ENCODE assay signal across 9 mouse cellular contexts in genomic region chr4:64046831-64047493, GRCm38 (mm10). TPM values are rescaled to one million over a fixed set of nuclear protein-coding genes. Genes with fewer than 3 reads are reported as not detected.
DNase-seq lines count a peak whose midpoint lies in the region; ATAC-seq and TF ChIP-seq lines count a peak whose summit lies in the region.
"Had no signal": no experiment of that assay in that cellular context is flagged by ENCODE, and none has a peak within 500 bp of the region (broad histone marks: within the 10 kb centered on the region; RNA-seq: fewer than 3 reads in every experiment).

Gene Tnc, minus strand, starts transcription at chr4:64047015.

- peak within 1 kb of the TSS; percentile 66 for H3K4me2 ChIP-seq in embryonic facial prominence, embryonic 13.5 days
- H3K4me2 ChIP-seq in midbrain, embryonic 12.5 days (replicated peaks) = peak within 1 kb of the TSS; percentile 56
- H3K4me2 ChIP-seq in stomach, postnatal 0 days (replicated peaks; ENCODE audit: low read depth) = peak within 1 kb of the TSS; percentile 52

- under 1% methylated on average over 26 of the region's 26 CpGs for WGBS in embryonic facial prominence, embryonic 13.5 days
- WGBS in midbrain, embryonic 12.5 days = under 1% methylated on average over 26 of the region's 26 CpGs
- WGBS in stomach, postnatal 0 days = under 1% methylated on average over 26 of the region's 26 CpGs

- peaks cover 9% of the 10 kb centered on the region; the same call in 1 of the 2 replicates for H3K27me3 ChIP-seq in embryonic facial prominence, embryonic 13.5 days
- H3K27me3 ChIP-seq in midbrain, embryonic 12.5 days = peaks cover 25% of the 10 kb centered on the region
- H3K27me3 ChIP-seq in stomach, postnatal 0 days (ENCODE audit: control insufficient read depth, insufficient read depth, low read length) = no peaks in the 10 kb centered on the region

- H3K4me1 ChIP-seq in embryonic facial prominence, embryonic 13.5 days = peaks cover 54% of the 10 kb centered on the region
- H3K4me1 ChIP-seq in midbrain, embryonic 12.5 days = peaks cover 14% of the 10 kb centered on the region
- H3K4me1 ChIP-seq in stomach, postnatal 0 days (replicated peaks; ENCODE audit: control insufficient read depth, insufficient read depth) = no peaks in the 10 kb centered on the region

- peak; percentile 58; the same call in 1 of the 2 replicates for ATAC-seq in embryonic facial prominence, embryonic 13.5 days (ENCODE audit: insufficient number of reproducible peaks, insufficient read depth, low FRiP score, low TSS enrichment, low read depth)
- ATAC-seq in midbrain, embryonic 12.5 days (ENCODE audit: low FRiP score, low read depth) = peak; percentile 69
- peak; percentile 81 for ATAC-seq in stomach, postnatal 0 days (ENCODE audit: low FRiP score, low TSS enrichment)

- H3K4me3 ChIP-seq in embryonic facial prominence, embryonic 13.5 days = peak within 1 kb of the TSS; percentile 50
- H3K4me3 ChIP-seq in midbrain, embryonic 12.5 days = peak within 1 kb of the TSS; percentile 27
- H3K4me3 ChIP-seq in stomach, postnatal 0 days (ENCODE audit: low read depth, low read length) = peak within 1 kb of the TSS; percentile 45
- H3K4me3 ChIP-seq: erythroblast, embryonic 14.5 days had no signal

- peak within 1 kb of the TSS; percentile 70 for H3K9ac ChIP-seq in embryonic facial prominence, embryonic 13.5 days
- H3K9ac ChIP-seq in midbrain, embryonic 12.5 days (replicated peaks) = no peak within 1 kb of the TSS
- peak within 1 kb of the TSS; percentile 63 for H3K9ac ChIP-seq in stomach, postnatal 0 days (ENCODE audit: low read length)

- peak; percentile 68 for DNase-seq in adrenal gland, postnatal 10 days
- DNase-seq in heart, adult 11 months = peak; percentile 93
- peak; percentile 6 for DNase-seq in kidney, adult 18-20 months
- DNase-seq in left cerebral cortex, postnatal 14 days (ENCODE audit: low spot score in 2 of 2) = peak; percentile 87 to 95
- peak; percentile 62 for DNase-seq in stomach, postnatal 0 days (ENCODE audit: low spot score)
- DNase-seq in spleen, adult 12 weeks (ENCODE audit: low spot score) = no peak

- H3K27ac ChIP-seq in embryonic facial prominence, embryonic 13.5 days = peak within 1 kb of the TSS; percentile 65
- no peak within 1 kb of the TSS for H3K27ac ChIP-seq in midbrain, embryonic 12.5 days (replicated peaks)
- peak within 1 kb of the TSS; percentile 63 for H3K27ac ChIP-seq in stomach, postnatal 0 days (replicated peaks)

- no peak for TF ChIP-seq CTCF in stomach, postnatal 0 days (IDR thresholded peaks at IDR 0.05; ENCODE audit: low read depth)

- H3K36me3 ChIP-seq in embryonic facial prominence, embryonic 13.5 days = no peaks in the 10 kb centered on the region
- H3K36me3 ChIP-seq in midbrain, embryonic 12.5 days = no peaks in the 10 kb centered on the region
- no peaks in the 10 kb centered on the region for H3K36me3 ChIP-seq in stomach, postnatal 0 days (ENCODE audit: control insufficient read depth, insufficient read depth, low read length)

- H3K9me3 ChIP-seq in embryonic facial prominence, embryonic 13.5 days = no peaks in the 10 kb centered on the region
- H3K9me3 ChIP-seq in midbrain, embryonic 12.5 days = no peaks in the 10 kb centered on the region
- no peaks in the 10 kb centered on the region for H3K9me3 ChIP-seq in stomach, postnatal 0 days (ENCODE audit: control insufficient read depth, low read length)

- intact Hi-C loops in left cerebral cortex, postnatal 14 days (cut with DNase I) = no loop called here

- TF ChIP-seq EP300 in stomach, postnatal 0 days (optimal IDR thresholded peaks at IDR 0.05) = no peak

RNA-seq across cellular contexts. Expression of gene Tnc, which starts in this region (rescaled TPM):
- total RNA-seq in adrenal gland, postnatal 10 days (2021) = 10 to 100 TPM; 11.0 to 15.3 TPM
- 48.0 and 61.7 TPM in 2 replicates for polyA plus RNA-seq in embryonic facial prominence, embryonic 13.5 days (2015; fragmentation: Nextera tagmentation; extraction: Ambion mirVana)
- total RNA-seq in left cerebral cortex, postnatal 14 days (2021) = 1 to 10 TPM; 8.6 to 9.2 TPM
- polyA plus RNA-seq in midbrain, embryonic 12.5 days (2016; fragmentation: Nextera tagmentation; extraction: Ambion mirVana) = 12.0 and 14.3 TPM in 2 replicates
- polyA plus RNA-seq in stomach, postnatal 0 days (2015; fragmentation: Nextera tagmentation; extraction: Ambion mirVana) = 19.9 and 24.1 TPM in 2 replicates
- polyA plus RNA-seq: erythroblast, embryonic 14.5 days had no signal
